Mouse (Mus musculus): ENCODE measurements at regions not wholly inside any gene's neighbourhood (a gene's known extent, or its start where the extent isn't known, plus 50 kb on each side); places are given as distances from the start of the nearest gene placed in this dataset.
"Not testable (repeated sequence)": the region's sequence is repeated elsewhere in the genome, so short reads cannot be mapped to it uniquely, and the experiment has no call there.

DNA sequence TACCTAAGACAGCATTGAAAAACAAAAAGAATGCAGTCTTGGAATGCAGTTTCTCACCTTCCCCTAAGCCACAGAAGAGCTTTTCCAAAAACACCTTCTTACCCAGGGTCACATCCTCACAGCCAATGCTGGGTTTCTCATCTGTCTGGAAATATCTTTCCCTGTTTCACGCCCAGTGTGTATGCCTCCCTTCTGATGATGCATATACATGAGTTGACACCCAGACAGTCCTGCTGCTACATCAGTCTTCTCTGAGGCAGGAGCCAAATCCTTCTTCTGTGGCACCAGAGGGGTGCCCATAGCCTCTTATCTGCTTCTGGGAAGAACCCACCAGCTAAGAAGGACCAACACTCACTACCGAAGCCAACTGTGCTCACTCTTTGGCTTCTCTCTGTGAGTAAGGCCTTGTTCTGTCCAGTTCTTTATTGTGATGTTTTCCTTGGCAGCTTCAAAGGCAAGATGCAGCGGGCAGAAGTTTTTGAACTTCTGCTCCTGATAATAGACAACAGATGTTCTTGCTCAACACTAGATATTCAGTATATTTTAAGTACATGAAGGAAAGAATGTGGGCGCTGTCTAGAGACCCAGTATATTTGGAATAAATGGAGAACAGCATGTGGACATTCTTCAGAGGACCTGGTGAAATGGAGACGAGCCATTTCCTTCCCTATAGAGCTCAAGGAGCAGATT lies 228.2 kb downstream of the Nuak1 start:
- DNase-seq: peak; percentile 6

DNA sequence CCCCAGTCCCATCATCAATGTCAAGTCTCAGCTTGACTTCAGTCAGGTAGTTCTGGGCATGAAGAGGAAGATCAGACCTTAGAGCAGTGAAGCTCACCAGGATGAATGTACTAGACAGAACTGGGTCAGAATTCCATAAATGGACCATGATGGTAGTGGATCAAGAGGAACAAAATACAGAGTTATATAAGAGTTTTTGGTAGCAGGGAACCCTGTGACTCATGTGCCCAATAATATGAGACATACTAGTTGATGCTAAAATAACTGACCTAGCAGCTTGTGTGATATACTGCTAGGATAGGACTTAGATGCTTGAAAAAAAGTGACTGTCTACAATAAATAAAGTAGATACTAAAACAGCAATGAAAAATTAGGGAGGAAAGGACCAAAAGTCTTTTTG lies 225.6 kb downstream of the Nuak1 start:
- no peak for DNase-seq

DNA sequence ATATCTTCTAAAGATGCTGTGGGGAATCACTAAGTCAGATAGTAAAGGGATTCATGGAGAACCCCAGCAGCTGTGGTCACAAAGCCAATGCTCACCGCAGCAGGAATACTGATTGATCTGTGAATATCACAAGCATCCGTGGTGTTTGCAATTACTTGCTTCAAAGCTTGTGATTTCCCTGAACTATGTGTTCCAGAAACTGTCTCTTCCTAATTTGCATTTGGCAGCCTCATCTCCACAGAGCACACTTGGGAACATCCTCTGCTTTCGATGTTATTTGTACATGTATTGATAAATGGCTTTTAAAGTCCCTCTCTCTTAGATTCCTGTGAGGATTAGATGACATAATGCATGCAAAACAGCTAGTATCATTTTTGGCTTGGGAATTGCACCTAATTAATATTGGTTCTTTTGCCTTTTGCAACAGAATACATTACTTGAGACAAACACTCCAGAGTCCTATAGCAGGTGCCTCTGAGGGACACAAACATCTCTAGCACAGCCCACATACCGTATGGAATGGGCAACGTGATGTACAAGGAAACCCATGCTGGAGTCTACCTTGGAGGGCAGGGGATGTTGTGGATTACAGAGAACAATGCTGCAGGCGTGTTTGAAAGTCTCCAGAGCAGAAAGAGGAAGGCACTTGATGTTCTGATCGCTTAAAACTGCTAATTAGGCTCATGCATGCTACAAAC lies 211.0 kb downstream of the Nuak1 start:
- DNase-seq: no peak

DNA sequence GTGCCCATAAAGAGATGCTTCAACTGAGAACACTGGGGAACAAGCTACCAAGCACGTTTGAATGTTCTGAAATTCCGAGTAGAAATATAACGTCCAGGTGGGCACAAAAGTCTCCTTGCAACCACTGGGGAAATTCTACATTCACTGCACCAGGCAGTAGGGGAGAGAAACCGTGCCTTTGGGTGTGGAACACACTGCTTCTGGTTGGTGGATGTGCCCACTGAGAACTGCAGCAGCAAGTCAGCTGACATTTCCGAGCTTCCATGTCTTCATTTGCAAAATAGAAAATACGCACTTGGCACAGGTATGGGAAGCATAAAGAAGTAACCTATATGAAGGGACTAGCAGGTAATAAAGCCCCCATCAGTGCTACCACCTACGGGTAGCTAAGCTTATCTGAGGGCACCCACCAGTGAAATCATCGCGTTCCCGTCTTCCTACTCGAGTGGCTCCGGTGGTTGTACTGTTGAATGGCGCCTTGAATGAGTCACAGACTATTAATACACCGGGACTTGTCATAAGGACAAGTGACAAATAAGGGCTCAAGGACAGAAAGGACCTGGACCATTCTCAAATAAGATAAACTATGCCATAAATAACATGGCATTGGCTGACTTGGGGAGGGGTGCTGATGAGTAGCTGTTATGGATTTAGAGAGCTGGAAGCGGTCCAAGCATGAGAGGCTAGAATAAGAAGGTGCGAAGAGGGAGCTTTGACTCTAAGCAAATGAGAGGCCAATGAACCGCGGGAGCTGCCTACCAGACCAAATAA lies 210.2 kb downstream of the Nuak1 start:
- no peak for DNase-seq

DNA sequence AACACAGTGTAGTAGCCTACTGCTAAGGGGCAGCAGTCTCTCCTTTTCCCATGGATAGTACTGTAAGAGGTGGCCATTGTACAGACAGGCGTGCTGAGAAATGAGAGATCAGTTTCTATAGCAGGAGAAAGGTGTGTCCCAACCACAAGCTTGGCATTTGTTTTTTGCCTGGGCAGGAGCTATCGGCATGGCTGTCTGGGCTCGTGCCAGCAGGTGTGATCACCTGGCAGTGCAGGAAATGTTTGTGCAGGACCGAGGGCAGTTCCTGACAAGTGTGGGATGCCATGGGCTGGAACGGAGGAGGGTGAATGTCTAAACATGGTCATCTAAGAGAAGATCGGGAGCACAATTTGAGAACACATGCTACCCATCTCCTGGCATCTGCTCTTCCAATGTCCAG lies 205.4 kb downstream of the Nuak1 start:
- DNase-seq: peak; percentile 5

DNA sequence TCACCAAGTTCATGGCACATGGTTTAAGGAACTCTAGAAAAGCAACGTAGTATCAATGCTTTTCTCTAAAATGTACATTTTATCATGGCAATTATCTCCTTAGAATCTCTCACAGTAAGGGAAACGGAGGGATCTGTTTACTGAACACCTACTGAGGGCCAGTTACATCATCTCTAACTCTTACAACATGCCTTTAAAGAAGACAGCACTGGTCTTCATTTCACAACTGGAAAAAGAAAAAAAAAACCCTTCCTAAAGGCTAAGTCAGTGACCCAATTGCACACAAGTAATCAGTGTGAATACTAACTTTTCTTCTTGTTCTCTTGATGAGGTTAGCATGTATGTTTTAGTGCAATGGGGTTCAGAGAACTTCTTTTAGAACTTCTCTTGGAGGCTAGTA lies 204.2 kb downstream of the Nuak1 start:
- DNase-seq: no peak

DNA sequence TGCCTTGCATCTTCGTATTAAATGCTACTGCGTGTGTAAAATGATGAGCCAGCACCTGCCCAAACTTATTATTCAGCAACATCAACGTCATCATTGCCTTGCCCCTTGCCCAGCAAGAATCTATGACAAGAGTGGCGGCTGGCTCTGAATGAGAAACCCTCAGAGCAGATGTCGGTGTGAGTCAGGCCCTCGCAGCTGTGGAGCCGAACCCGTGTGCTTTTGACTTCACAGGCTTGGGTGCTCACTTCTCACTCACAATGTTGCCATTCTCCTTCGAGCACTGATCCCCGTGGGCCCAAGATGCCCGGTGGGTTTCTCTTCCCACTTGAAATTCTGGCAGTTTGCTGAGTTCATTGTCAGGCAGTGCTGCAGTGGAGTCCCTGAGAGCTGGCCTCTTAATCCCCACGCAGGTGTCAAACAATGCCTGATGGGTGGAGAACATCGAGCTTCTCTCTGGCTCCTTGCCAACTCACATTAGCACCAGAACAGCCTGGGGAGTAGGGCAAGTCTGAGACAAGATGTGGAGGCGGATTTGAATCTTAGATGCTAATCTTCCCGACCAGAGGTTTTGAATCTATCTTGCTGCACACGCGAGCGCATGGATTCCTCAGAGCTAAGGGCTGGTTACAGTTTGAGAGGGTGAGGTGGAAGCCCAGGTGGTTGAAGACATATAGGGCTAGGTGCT lies 202.0 kb downstream of the Nuak1 start:
- DNase-seq: no peak

DNA sequence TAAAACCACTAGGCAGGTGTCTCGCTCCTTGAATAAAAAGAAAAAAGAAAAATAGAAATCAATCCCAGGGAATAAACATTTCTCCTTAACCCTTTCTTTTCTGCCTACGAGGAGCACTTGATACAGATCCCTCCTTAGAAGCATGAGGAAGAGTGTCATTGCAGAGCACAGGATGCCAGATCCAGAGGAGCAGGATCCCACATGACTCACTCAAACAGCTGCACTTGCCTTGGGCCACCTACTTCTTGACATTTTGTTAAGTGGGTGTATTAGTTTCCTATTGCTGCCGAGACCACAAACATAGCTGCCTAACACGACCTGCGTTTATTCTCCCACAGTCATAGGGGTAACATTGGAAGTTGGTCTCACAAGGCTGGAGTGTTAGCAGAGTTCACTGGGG lies 197.1 kb downstream of the Nuak1 start:
- DNase-seq: no peak

DNA sequence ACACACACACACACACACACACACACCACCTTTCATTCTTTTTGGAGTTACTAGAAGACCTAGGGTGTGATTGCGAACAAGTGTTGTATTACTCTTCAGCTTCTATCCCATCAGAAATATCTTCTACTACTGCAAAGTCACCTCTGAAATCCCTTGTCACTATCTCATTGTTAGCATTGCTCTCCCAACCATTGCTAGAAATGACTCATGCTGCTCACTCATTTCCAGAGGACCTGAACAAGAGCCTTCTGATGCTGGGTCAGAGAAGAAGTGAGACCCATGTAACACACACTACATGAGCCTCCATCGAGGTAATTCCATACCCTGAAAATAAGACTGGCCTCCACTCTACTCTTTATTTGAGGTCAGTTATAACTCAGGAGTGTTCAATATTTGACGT lies 191.1 kb downstream of the Nuak1 start:
- no peak for DNase-seq

DNA sequence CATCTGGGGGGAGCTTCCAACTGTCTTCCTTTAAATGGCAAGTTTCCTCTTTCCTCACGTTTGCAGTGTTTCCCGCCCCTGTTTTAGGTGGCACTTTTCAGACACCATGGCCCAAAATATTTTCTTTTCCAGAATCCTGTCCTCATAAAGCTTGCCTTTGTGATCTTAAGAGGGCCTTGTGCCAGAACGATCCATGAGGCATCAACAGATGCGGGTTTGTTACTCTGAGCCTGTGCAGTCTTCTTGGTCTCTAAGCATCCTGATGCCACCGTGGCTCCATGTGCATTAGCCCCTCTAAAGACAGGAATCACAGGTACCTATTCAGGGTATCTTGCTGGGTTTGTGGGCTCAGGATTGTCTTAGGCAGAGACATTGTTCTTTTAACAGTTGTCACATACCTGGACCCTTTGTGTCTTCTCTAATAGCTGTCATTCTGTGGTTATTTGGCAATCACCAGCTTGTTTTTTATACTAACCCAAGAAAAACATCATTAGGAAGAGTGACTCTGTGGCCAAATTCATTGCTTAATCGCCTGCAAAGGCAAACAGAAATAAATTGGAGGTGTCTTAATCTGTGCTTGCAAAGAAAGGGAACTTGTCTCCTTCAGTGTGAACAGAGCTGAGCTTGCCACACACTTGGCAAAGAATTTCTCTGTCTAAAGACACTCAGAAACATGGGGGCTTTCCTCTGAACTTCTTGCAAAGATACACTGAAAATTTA lies 179.3 kb downstream of the Nuak1 start:
- DNase-seq: no peak

DNA sequence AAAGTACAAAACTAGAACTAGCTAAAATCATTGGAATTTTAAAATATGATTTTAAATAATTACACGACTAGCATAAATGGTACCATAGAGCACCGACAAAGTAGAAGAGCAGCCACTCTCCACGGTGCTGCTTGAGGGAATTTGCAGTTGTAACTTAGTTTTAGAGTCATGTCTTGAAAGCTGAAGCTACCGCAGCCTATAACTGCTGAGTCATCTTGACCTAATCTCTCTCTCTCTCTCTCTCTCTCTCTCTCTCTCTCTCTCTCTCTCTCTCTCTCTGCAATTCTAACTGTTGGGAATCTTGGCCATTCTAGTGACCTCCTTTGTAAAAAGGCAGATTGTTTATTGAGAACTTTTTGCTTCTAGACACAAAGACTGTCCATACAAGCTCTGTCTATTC lies 177.5 kb downstream of the Nuak1 start:
- DNase-seq: no peak

DNA sequence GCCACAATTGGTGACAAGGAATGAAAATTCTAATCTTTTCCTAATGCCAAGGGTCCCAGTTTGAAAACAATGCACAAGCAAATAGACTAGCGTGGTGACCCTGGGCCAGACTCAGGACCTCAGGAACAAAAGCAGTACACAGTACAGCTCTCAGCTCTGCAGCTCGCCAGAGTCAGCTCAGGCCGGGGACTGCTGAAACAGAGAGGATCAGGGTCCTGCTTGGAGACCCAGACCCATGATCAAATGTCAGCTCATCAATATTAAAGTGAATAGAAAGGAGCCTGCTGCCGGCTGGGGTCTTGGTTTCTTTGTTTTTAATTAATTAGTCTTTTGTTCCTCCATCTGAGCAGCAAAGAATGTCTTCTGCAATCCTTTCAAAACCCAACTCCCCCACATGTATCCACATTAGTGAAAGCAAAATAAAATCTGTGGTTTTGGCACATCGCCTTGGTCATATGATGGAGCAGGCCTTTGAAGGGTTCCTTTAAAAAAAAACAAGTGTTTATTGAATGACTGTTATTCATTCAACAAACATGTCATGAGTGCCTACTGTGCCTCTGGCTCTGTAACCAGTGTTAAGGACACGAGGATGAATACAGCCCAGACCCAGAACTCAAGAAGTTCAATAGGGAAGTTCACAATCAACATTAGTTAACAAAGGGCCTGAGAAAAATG lies 154.4 kb downstream of the Nuak1 start:
- peak; percentile 46 for DNase-seq

DNA sequence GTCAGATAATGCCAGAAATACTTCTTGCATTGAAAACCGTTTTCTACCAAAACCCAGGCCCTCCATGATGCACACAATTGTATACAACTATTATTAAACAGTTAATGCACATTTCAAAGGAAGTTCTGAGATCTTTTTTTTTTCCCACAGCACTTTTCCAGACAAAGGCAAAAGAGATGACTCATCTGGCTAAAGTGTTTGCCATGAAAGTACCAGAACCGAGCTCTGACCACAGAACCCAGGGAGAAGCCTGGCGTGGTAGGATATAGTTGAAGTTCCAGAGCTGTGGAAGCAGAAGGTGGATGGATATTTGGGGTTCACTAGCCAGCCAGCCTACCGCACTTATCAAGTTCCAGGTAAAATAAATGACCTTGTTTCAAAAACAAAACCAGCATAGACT lies 146.0 kb downstream of the Nuak1 start:
- no peak for DNase-seq

DNA sequence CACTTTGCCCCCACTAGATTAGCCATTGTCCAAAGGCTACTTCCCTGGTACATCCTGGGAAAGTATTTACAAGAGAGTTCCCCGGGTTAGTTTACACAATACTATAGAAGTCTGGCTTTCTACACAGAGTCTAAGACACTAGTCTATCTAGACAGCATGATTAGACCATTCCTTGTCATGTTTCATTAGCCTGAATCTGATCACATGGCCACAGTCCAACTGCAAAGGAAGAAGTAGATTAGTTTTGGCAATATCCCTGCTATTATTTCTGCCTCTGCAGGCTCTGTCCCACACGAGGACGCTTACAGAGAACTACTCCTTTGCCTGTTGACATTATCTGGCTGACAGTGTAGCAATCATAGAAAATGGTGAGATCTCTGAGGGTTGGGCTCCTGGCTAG lies 144.2 kb downstream of the Nuak1 start:
- no peak for DNase-seq

DNA sequence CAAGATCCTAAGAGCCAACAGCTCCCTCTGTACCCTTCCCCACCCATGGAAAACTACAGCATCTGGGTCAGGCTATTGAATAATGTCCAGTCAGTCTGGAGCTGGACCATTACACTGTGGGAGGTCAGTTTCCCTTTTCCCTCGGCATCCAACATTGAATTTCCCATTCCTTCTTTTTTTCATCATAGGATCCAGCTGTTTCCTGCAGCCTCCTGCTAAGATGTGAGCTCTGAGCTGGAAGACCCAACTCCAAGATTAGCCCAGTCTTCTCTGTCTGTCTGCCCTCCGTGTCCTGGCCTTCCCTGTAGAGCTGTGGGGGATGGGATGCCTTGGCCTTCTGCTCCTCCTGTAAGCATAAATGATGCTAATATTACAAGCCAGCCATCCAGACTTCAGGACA lies 138.8 kb downstream of the Nuak1 start:
- peak; percentile 20 for DNase-seq

DNA sequence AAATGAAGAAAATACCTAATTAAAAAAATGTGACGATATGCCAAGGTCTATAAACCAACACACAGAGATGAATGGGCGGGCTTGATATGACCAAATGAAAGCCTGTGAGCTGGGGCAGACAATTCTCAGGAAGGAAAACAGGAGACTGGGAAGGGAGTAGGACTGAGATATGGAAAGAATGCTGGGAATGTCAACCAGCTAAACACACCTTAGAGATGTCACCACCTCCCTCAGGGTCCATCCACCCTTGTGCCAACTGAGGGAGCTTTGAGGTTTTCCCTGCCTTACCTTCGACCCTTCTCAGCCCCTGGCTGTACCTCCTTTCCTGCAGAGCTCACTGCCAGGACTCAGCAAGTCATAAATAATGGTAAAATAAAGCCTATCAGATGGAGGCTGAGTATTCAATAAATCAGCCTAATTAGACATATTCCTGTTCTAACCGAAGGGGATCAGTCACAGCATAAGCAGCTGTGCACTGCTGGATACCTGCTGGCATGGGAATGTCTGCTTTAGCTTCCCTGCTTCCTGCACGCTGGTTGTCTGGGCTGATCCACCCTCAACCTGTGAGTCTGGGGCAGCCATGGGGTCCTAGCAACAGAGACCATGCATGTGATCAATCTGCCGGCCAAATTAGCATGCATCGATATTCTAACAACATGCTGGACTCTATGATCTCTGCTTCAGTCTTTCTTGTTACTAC lies 137.4 kb downstream of the Nuak1 start:
- DNase-seq: no peak

DNA sequence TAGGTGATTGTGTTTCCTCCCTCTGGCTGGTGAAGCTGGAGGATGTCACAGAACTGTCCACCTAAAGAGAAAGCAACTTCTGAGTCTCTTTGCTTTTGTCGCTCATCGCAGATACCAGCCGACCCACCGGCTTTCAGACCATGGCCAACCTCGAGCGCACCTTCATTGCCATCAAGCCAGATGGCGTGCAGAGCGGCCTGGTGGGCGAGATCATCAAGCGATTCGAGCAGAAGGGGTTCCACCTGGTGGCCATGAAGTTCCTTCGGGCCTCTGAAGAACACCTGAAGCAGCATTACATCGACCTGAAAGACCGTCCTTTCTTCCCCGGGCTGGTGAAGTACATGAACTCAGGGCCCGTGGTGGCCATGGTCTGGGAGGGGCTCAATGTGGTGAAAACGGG lies 131.7 kb downstream of the Nuak1 start:
- not testable (repeated sequence) for DNase-seq

DNA sequence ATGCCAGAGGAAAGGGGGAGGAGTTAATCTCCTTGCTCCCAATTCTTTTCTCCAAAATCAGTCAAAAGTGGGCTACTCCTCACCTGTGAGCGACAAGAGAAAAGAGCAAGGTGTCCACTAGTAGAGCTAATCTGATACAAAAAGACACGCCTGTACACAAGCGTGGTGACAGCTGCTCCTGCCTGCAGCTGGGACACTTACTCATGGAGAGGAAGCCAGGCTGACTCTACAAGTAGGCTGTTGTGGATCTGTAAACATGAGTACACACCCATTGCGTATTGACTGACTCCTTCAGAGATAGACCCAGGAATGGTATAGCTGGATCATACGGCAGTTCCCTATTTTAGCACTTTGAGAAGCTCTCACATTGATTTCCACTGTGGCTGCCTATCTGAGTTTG lies 129.7 kb downstream of the Nuak1 start:
- no peak for DNase-seq

DNA sequence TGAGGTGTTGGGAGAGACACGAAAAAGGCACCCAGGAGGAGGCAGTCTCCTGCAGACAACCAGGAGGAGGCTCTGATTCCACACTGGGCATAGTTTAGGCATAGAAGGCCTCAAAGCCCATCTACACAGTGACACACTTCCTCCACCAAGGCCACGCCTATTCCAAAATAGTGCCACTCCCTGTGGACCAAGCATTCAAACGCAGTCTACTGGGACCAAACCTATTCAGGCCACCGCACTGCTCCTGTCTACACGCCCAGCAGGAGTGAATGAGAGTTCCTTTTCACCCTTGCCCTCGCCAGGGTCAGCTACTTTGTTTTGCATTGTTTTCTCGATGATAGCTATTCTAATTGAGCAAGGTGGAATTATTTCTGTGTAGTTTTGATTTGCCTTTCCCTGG lies 127.7 kb downstream of the Nuak1 start:
- DNase-seq: no peak

DNA sequence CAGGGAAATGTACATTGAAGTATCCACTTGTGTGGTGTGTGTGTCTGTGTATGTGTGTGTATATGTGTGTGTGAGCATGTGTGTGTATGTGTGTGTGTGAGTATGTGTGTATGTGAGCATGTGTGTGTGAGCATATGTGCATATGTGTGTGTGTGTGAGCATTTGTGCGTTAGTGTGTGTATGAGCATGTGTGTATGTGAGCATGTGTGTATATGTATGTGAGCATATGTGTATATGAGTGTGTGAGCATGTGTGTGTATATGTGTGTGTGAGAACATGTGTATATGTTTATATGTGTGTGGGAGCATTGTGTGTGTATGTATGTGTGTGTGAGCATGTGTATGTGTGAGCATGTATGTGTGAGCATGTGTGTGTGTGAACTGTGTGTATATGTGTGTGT lies 123.5 kb downstream of the Nuak1 start:
- no peak for DNase-seq

DNA sequence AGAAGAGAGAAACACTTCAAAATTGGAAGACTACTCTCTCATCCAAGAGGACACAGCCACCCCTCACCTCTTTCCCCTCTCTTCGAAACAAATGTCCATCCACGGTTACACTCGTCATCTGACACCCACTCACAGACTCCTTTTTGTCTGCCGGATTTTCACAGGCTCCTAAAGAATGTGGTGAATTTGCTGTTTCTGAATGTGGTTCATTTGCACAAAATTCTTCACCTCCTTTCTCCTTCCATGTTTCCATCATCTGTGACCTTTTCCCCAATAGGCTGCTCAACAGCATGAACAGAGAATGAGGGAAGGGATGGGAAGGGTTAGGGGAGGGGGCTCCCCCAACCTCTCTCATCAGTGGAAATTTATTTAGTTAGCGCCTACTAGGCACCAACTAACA lies 122.4 kb downstream of the Nuak1 start:
- DNase-seq: no peak
